Mouse (Mus musculus) v-Abl transformed pro-B cells (cell line): Measurements from ENCODE around the gene Got2.
"Not testable (repeated sequence)": the region's sequence is repeated elsewhere in the genome, so short reads cannot be mapped to it uniquely, and the experiment has no call there.

ENCODE experiments used
- in situ Hi-C, 2 experiments: fragments of 400-800 bp; cut with MboI; formaldehyde crosslinking; loops; one replicate each; pipeline ENCODE4 v1.15.1; 2025; ENCODE audit not compliant: unreplicated experiment in 2 of 2

Got2 gene

DNA sequence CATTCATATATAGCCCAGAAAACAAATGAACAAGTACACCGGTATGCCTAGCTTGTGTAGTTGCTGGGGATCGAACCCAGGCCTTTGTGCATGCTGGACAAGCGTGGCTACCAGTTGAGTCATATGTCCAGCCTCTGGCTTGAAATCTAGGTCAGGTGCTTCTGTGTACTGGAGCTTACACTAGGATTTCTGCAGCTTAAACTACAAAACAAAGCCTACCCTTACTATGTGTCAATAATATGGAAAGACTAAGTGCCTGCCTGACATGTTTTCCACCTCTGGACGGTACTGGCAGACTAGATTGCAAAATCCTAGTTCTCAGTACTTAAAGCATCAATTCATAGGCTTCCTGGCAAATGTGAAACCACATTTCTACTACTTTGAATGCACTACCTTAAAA, 8.5 kb downstream of the Got2 start:
- in situ Hi-C loops = loop anchor here (10.0 to 25.0 kb wide), 3 partner anchors 393 to 545 kb away; partner anchors contain the start of genes Csnk2a2 (in 1 of the 2), Usb1 (in 1 of the 2) and Zfp319 (in 1 of the 2)

GRCm38 (mm10) chr8:95878176-95878962, 10.0 kb downstream of the Got2 start:
- in situ Hi-C loops = loop anchor here in 1 of 2 experiments (25.0 kb wide), 1 partner anchor 391 kb away; the partner anchor contains the start of gene Csnk2a2

GRCm38 (mm10) chr8:95875270-95875669, 13.1 kb downstream of the Got2 start:
- in situ Hi-C loops = loop anchor here in 1 of 2 experiments (25.0 kb wide), 1 partner anchor 388 kb away; the partner anchor contains the start of gene Csnk2a2

DNA sequence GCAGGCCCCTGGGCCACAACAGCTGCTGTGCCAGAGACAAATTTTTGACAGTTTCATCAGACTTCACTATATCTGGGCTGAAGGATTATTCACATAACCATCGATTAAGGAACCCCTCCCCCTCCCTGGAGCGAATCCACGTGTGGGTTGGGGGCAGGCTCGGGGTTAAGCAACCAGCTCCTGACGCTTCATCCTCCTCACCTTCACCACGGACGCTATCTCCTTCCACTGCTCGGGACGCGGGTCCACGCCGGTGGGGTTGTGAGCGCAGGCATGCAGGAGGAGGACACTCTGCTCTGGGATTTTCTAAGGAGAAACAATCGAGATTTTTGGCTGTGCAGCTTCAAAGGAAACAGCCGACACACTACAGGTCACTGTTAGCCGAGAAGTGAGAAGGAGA, 16.7 kb downstream of the Got2 start:
- in situ Hi-C loops = no loop called here

DNA sequence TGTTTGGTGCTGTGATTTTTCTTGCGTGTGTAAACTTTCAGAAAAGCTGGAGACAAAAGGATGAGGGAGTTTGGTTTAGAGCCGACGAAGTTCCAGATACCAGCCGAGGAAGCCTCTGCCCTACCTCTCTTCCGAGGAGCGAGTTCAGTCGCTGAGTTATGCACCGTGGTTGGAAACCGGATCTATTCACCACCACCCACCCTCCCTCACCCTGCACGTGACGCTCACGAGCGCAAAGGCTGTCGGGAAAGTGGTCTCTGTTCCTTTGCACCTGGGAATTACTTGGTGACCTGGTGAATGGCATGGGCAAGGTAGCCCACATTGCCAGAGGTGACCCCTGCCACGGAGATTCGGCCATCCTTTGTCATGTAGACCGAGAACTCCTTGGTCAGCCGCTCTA, 23.5 kb downstream of the Got2 start:
- in situ Hi-C loops = not testable (repeated sequence)

DNA sequence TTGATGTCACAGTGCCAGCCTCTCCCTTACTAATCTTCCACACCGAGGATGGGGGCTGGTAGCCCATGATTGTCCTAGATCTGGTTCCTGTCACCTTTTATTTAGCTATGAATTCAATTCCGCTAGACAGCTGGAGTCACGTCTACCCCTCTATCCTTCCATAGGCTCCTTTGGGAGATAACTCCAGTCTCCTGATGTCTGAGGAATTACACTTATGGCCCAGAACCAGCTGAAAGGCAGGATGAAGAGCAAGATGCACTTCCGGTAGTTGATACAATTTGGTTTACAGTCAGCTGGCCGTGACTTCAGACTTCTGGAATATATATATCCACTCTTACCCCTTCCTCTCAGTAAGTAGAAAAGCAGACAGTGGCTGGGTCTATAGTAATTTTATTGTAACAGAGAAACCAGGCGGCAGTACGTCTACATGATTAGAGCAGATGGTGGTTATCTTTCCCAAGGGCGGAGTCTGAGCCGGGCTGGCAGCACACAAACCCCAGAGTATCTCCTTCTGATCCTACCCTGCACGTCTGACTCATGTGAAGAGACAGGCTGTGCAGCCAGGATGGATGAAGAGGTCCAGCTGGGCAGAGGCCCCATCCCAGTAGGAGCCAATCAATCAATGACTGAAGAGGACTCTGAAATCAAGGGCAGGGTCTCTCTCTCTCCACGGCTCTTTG, 24.4 kb downstream of the Got2 start:
- in situ Hi-C loops = not testable (repeated sequence)

DNA sequence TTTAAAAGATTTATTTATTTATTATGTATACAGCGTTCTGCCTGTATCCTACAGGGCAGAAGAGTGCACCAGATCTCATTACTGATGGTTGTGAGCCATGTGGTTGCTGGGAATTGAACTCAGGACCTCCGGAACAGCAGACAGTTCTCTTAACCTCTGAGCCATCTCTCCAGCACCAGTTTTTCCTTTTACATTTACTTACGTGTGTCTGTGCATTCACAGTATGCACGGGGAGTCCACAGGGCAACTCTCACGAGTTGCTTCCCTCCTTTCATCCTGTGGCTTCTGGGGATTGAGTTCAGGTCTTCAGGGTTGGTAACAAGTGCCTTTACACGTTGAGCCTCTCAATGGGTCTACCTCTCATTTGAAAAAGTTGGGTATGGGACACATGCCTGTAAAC, 34.2 kb downstream of the Got2 start:
- in situ Hi-C loops = loop anchor here in 1 of 2 experiments (5.0 kb wide), 1 partner anchor 33 kb away; the partner anchor contains the start of gene Got2

GRCm38 (mm10) chr8:95853102-95853843, 35.1 kb downstream of the Got2 start, which contains the start of gene Slc38a7:
Gene Slc38a7, minus strand, starts transcription at chr8:95853539.
- in situ Hi-C loops = loop anchor here in 1 of 2 experiments (5.0 kb wide), 1 partner anchor 34 kb away; the partner anchor contains the start of gene Got2

GRCm38 (mm10) chr8:95852290-95852689, 36.1 kb downstream of the Got2 start:
- in situ Hi-C loops = loop anchor here in 1 of 2 experiments (5.0 kb wide), 1 partner anchor 35 kb away; the partner anchor contains the start of gene Got2

DNA sequence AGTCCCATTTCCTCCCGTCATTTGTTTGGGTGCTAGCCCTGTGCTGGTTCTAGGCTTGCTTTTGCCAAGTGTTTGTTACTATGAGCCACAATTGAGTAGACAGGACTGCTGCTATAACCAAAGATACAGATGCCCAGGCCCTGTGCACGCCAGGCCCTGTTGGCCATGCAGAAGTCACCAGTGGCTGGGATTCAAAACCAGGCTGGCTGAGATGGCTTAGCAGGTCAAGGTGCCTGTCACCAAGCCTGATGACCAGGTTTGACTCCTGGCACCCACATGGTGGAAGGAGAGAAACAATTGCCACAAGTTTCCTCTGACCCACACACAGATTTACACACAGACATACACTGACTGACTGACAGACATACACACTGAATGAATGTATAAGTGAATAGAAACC, 38.0 kb downstream of the Got2 start:
- in situ Hi-C loops = loop anchor here in 1 of 2 experiments (5.0 kb wide), 1 partner anchor 37 kb away; the partner anchor contains the start of gene Got2

GRCm38 (mm10) chr8:95848734-95849464, 39.4 kb downstream of the Got2 start:
- in situ Hi-C loops = loop anchor here in 1 of 2 experiments (25.0 kb wide), 1 partner anchor 512 kb away; the partner anchor contains the start of genes Usb1 and Zfp319

DNA sequence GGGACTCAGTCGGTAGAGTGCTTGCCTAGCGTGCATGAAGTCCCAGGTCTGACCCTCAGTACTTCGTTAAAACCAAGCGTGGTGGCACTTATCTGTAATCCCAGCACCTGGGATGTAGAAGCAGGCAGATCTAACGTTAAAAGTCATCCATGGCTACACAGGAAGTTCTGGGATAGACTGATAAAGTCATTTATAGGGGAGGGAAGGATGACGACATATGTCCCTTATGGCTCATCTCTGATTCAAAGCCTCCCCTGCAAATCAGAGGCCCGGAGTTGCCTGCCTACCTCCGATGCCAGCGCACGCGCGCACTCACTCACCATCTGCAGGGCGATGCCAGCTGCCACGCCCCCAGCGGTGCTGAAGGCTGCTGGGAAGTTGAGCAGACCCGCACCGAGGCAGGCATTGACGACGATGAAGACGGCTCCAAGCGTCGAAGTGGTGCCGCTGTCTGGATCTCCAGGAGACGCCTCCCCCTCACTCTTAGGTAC, 40.2 kb downstream of the Got2 start:
- in situ Hi-C loops = loop anchor here in 1 of 2 experiments (25.0 kb wide), 1 partner anchor 511 kb away; the partner anchor contains the start of genes Usb1 and Zfp319

- in situ Hi-C loops = loop anchor here in 1 of 2 experiments (25.0 kb wide), 1 partner anchor 508 kb away; the partner anchor contains the start of genes Usb1 and Zfp319
These were observed 43.3 kb downstream of the Got2 start for GRCm38 (mm10) chr8:95845026-95845425.

DNA sequence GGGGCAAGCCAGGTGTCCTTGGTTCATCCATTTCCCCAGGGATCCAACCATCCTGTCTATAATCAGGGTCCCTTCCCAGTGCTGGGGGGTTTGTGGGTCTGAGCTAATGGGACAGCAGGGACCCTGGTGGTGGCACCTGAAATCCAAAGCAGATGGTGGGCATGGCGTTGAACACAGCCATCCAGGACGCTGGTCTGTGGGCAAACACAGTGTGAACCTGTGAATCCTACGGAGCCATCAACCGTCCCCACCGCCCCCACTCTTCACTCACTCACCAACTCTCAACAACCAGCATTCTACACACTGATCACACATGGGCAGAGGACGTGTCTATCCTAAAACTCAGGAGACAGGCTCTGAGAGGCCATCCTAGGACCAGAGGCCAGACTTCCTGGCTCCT, 44.4 kb downstream of the Got2 start:
- in situ Hi-C loops = loop anchor here in 1 of 2 experiments (25.0 kb wide), 1 partner anchor 507 kb away; the partner anchor contains the start of genes Usb1 and Zfp319

DNA sequence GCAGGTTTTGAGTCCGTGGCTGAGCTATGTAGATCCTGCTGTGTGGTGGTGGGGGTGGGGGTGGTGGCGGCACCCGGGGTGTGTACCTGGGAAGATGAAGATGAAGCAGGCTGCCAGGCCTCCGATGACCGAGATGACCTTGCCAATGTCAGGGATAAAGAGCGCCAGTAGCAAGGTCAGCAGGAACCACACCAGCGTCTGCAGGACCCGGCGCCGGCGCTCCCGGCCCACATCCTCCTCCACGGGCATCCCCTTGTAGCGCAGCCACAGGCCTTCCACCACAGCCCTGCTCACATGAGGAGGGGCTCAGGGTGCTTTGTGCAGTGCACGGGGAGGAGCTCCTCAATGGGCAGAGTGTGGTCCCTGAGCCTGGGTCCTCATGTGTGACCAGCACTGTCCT, 46.9 kb downstream of the Got2 start:
- in situ Hi-C loops = loop anchor here in 1 of 2 experiments (25.0 kb wide), 1 partner anchor 504 kb away; the partner anchor contains the start of genes Usb1 and Zfp319

GRCm38 (mm10) chr8:95839289-95839688, 49.1 kb downstream of the Got2 start:
- in situ Hi-C loops = loop anchor here in 1 of 2 experiments (10.0 to 25.0 kb wide), 2 partner anchors 224 to 502 kb away; partner anchors contain the start of genes Usb1 and Zfp319

GRCm38 (mm10) chr8:95837266-95837665, 51.1 kb downstream of the Got2 start:
- in situ Hi-C loops = loop anchor here in 1 of 2 experiments (10.0 to 25.0 kb wide), 2 partner anchors 222 to 500 kb away; partner anchors contain the start of genes Usb1 and Zfp319

GRCm38 (mm10) chr8:95835891-95836290, 52.5 kb downstream of the Got2 start:
- in situ Hi-C loops = loop anchor here in 1 of 2 experiments (10.0 to 25.0 kb wide), 2 partner anchors 221 to 499 kb away; partner anchors contain the start of genes Usb1 and Zfp319
